Mouse (Mus musculus): Measurements from ENCODE around the gene Agap2.

- TF ChIP-seq POLR2A (IDR thresholded peaks at IDR 0.05; ENCODE audit: low read depth, low read length) (no peak), CTCF (IDR thresholded peaks at IDR 0.05; ENCODE audit: extremely low read depth, insufficient read length, insufficient replicate concordance, low read depth, low read length) (no peak)
Measured at GRCm38 (mm10) chr10:127071203-127071602, 3.9 kb upstream of the Agap2 start.
